ENCODE assay signal across 16 mouse cellular contexts in the genomic region with DNA sequence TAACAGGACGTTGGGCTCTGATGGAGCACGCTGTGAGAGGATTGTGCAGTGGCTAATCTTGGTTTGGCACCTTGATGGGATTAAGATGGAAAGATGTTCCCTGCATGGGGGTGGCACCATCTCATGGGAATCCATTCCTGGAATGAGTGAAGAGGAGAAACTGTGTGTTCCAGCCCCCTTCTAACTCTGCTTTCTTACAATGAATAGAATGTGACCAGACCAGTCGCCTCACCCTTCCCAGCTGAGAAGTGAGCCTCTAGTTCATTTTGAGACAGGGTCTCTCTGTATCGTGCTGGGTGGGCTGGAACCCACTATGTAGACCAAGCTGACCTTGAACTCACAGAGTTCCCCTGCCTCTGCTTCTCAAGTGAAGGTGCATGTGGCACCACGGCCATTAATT.
"Had no signal": no experiment of that assay in that cellular context is flagged by ENCODE, and none has a peak within 500 bp of the region (broad histone marks: within the 10 kb centered on the region; RNA-seq: fewer than 3 reads in every experiment).

No protein-coding gene starts in this region.

- H3K27ac ChIP-seq: liver, embryonic 13.5 days; midbrain, embryonic 13.5 days; neural tube, embryonic 12.5 days; neural tube, embryonic 15.5 days; stomach, postnatal 0 days had no signal

- H3K27me3 ChIP-seq: liver, embryonic 13.5 days; neural tube, embryonic 12.5 days; neural tube, embryonic 15.5 days had no signal

- H3K36me3 ChIP-seq: liver, embryonic 13.5 days; midbrain, embryonic 13.5 days; neural tube, embryonic 12.5 days; neural tube, embryonic 15.5 days had no signal

- H3K4me3 ChIP-seq: liver, embryonic 13.5 days; midbrain, embryonic 13.5 days; neural tube, embryonic 12.5 days; neural tube, embryonic 15.5 days had no signal

- DNase-seq: kidney, postnatal 14 days; kidney, postnatal 4 days; liver, embryonic 13.5 days; lung, adult 2 months; lung, postnatal 14 days; lung, postnatal 4 days; right cerebral cortex, adult 18-20 months; right cerebral cortex, postnatal 14 days; right cerebral cortex, postnatal 4 days; thymus, adult 2 months; thymus, postnatal 14 days; thymus, postnatal 4 days had no signal
